Mouse (Mus musculus) frontal cortex, postnatal 10 days (tissue): ENCODE measurements around the gene Krt12.

Source experiments
- DNase-seq, 2 experiments: peaks; one replicate each; pipeline ENCODE4 v3.0.0; 2022; ENCODE audit warnings: low spot score in 2 of 2, mixed read lengths in 1 of 2

Krt12 gene

DNA sequence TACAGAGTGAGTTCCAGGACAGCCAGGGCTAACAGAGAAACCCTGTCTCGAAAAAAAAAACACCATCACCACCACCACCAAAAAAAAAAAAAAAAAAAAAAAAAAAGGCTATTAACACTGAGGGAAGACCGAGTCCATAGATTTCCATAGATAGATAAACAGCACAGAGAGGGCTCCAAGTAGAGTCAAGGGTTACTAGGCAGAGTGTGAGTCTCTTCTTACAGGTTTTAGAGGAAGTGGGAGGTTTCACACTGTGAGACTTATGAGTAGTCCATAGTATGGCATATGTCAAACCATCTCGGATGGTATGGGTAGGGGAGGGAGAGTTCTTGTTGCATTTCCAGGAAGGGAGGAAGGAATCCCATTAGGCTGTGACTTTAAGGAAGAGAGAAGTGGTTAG, 24.0 kb downstream of the Krt12 start:
- no peak for DNase-seq

DNA sequence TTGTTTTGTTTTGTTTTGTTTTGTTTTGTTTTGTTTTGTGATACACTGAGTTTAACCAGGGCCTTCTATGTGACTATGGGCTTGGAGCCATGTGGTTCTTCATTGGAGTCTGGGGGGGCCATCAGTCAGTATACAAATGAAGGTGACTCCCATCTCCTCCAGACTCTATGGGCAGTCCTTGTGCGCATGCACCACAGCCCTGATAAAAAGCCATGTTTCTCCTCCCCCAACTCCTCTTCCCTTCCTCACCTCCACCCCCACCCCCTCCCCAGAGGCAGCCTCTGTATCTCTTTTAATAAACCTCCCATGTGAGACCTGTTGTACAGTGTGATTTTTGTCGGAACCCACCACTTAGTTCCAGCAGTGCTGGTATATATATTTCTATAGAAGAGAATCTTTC, 25.4 kb downstream of the Krt12 start:
- no peak for DNase-seq

DNA sequence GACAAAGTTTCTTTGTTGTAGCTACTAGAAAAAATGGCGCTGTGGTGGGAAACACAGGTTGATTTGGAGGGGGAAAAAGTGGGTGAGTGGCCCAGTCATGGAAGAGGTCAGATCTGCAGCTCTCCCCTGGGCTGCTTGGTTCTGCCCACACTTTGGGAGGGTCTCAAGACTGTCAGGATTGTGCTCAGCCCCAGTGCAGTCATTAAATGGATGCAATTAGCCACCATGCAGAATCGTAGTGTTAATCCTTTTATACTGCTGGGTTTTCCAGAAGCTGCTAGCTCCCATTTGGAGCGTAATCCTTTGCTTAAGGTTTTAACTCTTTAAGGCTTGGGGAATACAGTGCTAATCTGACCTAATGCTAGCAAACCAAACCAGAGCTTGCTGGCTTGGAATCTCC, 26.0 kb downstream of the Krt12 start:
- no peak for DNase-seq

DNA sequence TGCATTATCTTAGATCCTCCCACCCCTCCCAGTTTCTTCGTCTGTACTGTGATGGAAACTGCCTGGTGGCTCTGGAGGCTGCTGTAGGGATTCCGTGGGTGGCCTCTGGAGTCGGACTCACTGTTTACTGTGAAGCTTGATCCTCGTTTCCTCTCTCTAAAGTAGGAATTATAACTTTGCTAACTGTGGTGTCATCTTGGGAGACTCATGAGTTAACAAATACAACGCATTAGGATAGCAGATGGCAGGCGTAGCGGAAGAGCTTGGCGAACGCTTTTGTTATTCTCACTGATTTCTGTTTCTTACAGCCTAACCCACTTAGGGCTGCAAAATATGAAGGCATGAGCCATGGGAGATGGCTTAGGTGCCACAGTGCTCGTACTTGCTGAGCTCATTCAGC, 29.6 kb downstream of the Krt12 start:
- no peak for DNase-seq

DNA sequence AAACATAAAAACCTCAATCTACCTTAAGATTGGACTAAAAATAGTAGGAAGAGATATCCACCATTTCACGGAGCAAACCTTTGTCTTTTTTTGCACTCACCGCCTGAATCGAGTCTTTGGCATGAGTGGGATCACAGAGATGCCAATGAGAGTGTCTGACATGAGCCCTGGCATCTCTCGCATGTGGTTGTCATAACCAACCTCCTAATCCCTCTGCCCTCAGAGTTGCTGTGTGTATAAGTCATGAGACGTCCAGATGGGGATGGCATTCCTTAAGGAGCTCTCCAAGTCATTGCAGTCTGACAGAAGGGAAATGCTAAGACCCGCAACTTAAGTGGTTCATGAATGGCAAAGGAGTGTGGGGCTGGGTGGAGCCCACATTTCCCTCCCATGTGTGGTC, 30.7 kb downstream of the Krt12 start:
- DNase-seq: no peak

DNA sequence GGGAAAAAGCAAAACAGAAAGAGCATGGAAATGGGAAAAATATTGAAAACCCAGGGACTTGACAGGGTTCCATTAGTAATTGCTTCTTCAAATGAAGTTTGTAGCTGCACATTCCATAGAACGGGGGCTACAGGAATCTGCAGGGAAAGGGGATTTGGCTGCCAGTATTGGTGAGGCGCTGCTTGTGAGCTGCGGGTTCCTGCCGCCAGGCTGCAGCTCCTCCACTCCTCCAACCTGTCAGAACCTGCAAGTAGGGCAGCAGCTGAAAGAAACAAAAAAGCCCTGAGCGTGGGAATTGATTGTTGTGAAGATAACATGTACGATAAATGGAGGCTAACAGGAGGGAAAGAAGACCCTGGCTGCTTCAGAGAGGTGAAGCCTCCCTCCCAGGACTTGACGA, 31.2 kb downstream of the Krt12 start:
- DNase-seq: no peak

DNA sequence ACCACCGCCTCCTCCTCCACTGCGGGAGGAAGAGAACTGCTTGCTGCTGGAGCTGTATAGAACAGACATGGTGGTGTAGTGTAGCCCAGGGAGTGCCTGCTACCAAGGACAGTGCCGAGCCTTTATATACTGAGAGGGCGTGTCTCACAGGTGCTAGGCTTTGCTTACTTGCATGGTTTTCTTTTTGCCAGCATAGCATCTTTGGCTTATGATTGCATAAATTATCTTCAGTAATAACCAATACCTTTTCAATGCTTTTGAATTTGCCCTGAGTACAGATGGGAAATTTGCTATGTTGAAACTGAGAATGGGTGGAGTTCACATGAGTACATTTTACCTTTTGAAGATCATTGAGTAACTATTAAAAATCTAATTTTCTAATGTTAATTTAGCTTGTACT, 32.8 kb downstream of the Krt12 start, which contains the start of gene Krt10:
Gene Krt10, minus strand, starts transcription at position 101 of the 400 bp plus-strand sequence.
- no peak for DNase-seq

DNA sequence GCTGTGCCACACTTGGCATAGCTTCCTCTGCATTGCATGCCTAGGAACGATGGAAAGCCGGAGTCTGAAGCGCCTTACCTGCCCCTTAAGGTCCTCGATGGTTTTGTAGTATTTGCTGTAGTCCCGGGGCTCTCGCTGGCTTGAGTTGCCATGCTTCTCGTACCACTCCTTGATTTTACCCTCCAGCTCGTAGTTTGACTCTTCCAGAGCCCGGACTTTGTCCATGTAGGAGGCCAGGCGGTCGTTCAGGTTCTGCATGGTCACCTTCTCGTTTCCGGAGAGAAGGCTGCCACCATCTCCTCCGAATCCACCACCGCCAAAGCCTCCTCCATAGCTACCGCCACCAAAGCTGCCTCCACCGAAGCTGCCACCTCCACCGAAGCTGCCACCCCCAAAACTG, 33.4 kb downstream of the Krt12 start:
- no peak for DNase-seq

DNA sequence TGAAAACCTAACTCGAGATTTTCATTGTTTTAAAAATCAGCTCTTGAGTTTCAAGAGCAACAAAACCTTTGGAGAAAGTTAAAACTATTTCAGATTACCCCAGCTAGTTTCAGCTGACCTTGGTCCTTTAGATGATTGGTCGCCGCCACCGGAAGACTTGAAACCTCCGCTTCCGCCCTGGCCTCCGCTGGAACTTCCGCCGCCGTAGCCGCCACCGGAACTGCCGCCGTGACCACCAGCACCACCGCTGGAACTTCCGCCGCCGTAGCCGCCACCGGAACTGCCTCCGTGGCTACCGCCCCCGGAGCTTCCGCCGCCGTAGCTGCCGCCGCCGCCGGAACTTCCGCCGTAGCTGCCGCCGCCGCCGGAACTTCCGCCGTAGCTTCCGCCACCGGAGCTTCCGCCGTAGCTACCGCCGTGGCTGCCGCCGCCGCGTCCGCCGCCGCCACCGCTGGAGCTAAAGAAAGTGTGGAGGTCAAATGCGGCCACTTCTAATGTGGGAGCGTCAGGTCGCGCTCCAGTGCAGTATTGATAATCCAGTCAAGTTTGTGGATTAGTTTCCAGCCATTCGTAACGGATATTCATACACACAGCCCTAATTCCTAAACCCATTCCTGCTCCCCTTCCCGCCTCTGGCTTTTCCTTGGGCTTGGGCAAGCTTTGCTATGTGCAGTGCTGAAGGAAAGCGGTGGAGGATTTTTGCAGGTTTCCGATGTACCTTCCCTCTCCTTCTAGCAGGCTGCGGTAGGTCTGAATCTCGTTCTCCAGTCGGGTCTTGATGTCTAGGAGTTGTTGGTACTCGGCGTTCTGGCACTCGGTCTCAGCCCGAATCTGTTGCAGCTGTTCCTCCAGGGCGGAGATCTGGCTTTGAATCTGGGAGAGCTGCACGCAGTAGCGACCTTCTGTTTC, 36.0 kb downstream of the Krt12 start:
- peak; percentile 75 to 83 for DNase-seq

DNA sequence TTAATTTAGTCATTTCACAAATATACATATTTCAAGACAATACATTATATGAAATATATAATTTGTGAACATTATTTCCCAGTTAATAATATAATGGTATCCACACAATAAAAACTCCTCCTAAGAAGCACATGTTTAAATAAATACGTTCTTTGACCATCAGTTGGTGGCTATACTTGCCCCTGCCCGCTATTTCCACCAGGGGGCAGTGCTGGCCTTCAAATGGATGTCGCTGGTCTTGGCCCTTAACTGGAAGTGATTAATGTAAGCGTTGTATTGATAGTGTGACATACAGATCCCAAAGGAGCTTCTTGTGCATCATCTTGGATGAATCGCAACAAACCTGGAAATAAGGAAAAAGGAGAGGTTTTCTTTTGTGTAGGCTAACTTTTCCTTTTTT, 42.5 kb downstream of the Krt12 start:
- peak; percentile 27 to 55 for DNase-seq

DNA sequence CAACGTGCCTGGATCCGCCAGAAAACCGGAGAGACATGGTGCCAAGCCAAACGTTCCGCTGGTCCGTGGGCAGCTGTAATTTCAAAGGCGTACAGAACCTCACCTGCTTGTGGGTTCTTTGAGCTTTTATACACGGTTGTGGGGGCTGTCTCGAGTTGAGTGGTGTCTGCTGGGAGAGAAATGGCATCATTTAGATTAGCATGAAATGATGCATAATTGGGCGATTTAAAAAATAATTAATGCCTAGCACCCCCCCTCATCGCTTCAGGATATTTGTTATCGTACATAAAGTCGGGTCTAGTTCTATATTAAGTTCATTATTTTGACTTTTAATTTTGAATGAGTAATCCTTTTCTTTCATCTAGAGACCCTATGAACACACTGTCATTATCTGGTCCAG, 47.3 kb downstream of the Krt12 start, which contains the start of gene Krt28:
Gene Krt28, minus strand, starts transcription at position 101 of the 400 bp plus-strand sequence.
- DNase-seq: no peak

DNA sequence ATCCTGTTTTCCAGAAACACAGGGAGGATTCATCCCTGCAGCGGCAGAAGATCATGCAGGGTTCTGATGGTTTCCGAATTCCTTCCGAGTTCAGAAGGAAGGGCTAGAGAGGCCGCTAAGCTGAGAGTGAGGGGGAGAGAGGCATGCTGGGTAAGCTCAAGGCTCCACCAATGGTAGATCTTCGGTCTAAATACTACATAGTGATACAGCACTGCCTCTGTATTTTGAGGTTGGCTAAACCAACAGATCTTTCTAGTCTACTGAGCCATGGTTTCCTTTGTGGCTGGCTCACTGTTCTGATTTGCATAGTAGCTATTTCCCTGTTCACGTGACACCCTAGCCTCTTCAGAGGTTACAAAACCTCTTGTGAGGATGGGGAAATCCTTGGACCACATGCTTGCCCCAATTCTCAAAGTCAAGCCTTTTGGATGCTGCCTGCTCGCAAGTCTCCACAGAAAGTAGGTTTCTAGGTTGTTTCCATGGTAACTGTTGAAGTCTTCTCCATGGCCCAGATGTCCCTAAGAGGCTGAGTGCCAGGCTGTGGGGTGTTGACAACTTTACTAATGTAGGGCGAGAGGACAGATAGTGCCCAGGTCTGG, 52.1 kb downstream of the Krt12 start:
- peak; percentile 34 to 58 for DNase-seq

DNA sequence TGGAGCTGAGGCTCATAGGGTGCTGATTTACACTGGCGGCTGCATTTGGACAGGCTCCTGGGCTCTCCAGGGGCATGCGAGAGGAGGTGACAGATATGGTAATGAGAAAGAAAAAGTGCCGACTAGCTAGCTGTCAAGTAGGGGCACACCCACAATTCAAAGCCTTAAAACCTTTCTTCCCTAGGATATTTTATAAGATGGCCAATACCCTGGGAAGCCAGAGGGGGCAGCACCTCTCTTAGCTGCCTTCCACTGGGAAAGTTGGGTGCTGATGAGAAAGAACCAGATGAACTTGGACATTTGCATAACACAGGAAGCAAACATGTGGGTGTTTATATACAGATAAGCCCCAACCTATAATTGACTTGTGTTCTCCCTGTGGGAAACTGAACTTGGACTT, 52.8 kb downstream of the Krt12 start:
- no peak for DNase-seq

DNA sequence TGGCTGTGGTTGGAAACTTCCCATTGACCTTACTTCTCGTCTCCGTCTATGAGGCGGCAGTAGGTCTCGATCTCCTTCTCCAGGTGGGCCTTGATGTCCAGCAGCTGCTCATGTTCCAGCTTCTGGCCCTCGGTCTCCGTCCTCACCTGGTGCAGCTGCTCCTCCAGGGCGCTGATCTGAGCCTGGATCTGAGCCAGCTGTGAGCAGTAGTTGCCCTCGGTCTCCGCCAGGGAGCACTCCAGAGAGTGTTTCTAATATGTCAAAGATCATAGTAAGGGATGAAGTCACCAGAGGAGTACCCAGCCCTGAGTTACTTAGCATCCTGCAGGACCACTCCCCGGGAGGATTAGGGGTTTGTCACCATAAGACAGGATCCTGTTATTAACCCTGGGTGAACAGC, 55.3 kb downstream of the Krt12 start:
- DNase-seq: no peak
